Mouse (Mus musculus): ENCODE data around the gene Rab40c. TPM values are rescaled to one million over a fixed set of nuclear protein-coding genes. Genes with fewer than 3 reads are reported as not detected.

Rab40c gene
- total RNA-seq (2021) (10 to 100 TPM; 21.1 to 27.3 TPM), polyA plus RNA-seq (2012; rRNA removed) (52.1 and 68.8 TPM in 2 replicates)
- long read RNA-seq, transcript Rab40c-201 (7 exons, 2,466 nt), result major isoform, 26 of 38 reads
- long read RNA-seq, partial matches to known transcripts, result 1 of 38 reads
- long read RNA-seq, other reads (novel, unspliced or antisense), result 8 of 38 reads

- no peak for DNase-seq
These were observed at the start of gene Rab40c for GRCm38 (mm10) chr17:25919144-25919785. TSS of gene Rab40c (minus strand) at chr17:25919727.

- DNase-seq, result no peak
These were observed 48.6 kb upstream of the Rab40c start for GRCm38 (mm10) chr17:25968176-25968575.

GRCm38 (mm10) chr17:25967652-25968051, 48.1 kb upstream of the Rab40c start:
- no peak for DNase-seq

- no peak for DNase-seq
These were observed 44.7 kb upstream of the Rab40c start for GRCm38 (mm10) chr17:25964271-25964670.

- no peak for DNase-seq
These were observed 42.9 kb upstream of the Rab40c start for GRCm38 (mm10) chr17:25962413-25962905.

GRCm38 (mm10) chr17:25961566-25961965, 42.0 kb upstream of the Rab40c start:
- DNase-seq, result no peak

- no peak for DNase-seq
These were observed 40.3 kb upstream of the Rab40c start for GRCm38 (mm10) chr17:25959630-25960467.

GRCm38 (mm10) chr17:25958771-25959494, 39.4 kb upstream of the Rab40c start:
- no peak for DNase-seq

GRCm38 (mm10) chr17:25957586-25958051, 38.1 kb upstream of the Rab40c start:
- DNase-seq, result no peak

GRCm38 (mm10) chr17:25956631-25957030, 37.1 kb upstream of the Rab40c start:
- no peak for DNase-seq

- DNase-seq, result no peak
These were observed 36.7 kb upstream of the Rab40c start for GRCm38 (mm10) chr17:25956201-25956600.

GRCm38 (mm10) chr17:25955736-25956135, 36.2 kb upstream of the Rab40c start:
- DNase-seq, result no peak

- DNase-seq, result no peak
These were observed 35.1 kb upstream of the Rab40c start for GRCm38 (mm10) chr17:25954671-25955070.

GRCm38 (mm10) chr17:25953161-25953560, 33.6 kb upstream of the Rab40c start:
- no peak for DNase-seq

- DNase-seq, result peak; percentile 30
These were observed 32.5 kb upstream of the Rab40c start, which contains the start of gene A930017K11Rik for GRCm38 (mm10) chr17:25951803-25952623. TSS of gene A930017K11Rik (minus strand) at chr17:25952565.

GRCm38 (mm10) chr17:25951225-25951802, 31.8 kb upstream of the Rab40c start:
- no peak for DNase-seq

GRCm38 (mm10) chr17:25950706-25951105, 31.2 kb upstream of the Rab40c start:
- no peak for DNase-seq

- no peak for DNase-seq
These were observed 30.5 kb upstream of the Rab40c start for GRCm38 (mm10) chr17:25949981-25950380.

- no peak for DNase-seq
These were observed 28.5 kb upstream of the Rab40c start for GRCm38 (mm10) chr17:25948051-25948450.

GRCm38 (mm10) chr17:25947576-25947975, 28.0 kb upstream of the Rab40c start:
- DNase-seq, result no peak

GRCm38 (mm10) chr17:25946891-25947290, 27.4 kb upstream of the Rab40c start:
- DNase-seq, result no peak

All from adrenal gland, adult 2 months (tissue).